25 mouse cellular contexts compared by ENCODE assay signal in the genomic region with DNA sequence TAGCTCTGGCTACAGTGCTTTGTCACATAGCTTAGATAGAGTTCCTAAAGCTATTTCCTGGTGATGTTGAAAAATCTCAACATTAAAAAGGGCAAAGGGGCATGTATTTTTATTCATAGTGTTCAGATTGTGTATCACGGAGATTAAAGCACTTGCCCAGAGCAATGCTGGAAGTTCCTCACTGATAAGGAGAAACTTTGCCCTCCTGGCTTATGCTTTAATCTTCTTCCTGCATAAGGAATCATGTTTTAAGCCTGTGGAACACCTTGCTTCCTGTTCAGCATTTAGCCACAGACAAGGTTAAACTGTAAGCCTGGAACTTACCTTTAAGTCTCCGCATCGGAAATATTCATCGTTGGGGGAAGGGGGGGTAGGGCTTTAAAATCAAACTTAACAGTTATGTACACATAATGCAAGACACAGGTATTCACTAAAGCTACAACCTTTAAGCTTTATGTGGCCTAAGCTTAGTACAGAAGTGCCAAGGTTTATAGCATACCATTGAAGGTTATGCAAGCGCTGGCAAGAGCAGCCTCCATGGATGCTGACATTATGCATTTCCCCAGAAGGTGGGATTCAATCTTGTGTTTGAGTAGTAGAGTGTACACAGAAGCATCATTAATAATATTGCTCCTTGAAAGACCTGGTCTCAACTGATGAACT.
DNase-seq lines count a peak whose midpoint lies in the region; ATAC-seq and TF ChIP-seq lines count a peak whose summit lies in the region.
"Had no signal": no experiment of that assay in that cellular context is flagged by ENCODE, and none has a peak within 500 bp of the region (broad histone marks: within the 10 kb centered on the region; RNA-seq: fewer than 3 reads in every experiment).

No protein-coding gene starts in this region.

- H3K9ac ChIP-seq in heart, embryonic 11.5 days (ENCODE audit: low read depth, low read length) = no peak overlapping the region
- H3K9ac ChIP-seq in heart, postnatal 0 days (replicated peaks; ENCODE audit: low read depth, low read length) = no peak overlapping the region
- H3K9ac ChIP-seq in MEL (ENCODE audit: control insufficient read depth, low read depth, low read length, poor library complexity, severe bottlenecking) = no peak overlapping the region
- H3K9ac ChIP-seq in intestine, embryonic 16.5 days (ENCODE audit: low read depth, low read length) = no peak overlapping the region
- H3K9ac ChIP-seq: embryonic facial prominence, embryonic 15.5 days; forebrain, embryonic 15.5 days; hindbrain, embryonic 13.5 days had no signal

- H3K27ac ChIP-seq in heart, embryonic 11.5 days (ENCODE audit: low read depth, low read length) = no peak overlapping the region
- H3K27ac ChIP-seq in heart, postnatal 0 days (ENCODE audit: low read depth) = peak overlapping the region; percentile 44; the same call in 1 of the 2 replicates
- H3K27ac ChIP-seq in MEL (ENCODE audit: control insufficient read depth, low read depth, low read length) = no peak overlapping the region
- no peak overlapping the region; the same call in 1 of the 2 replicates for H3K27ac ChIP-seq in intestine, embryonic 16.5 days (ENCODE audit: low read length)
- H3K27ac ChIP-seq: embryonic facial prominence, embryonic 15.5 days; forebrain, embryonic 15.5 days; hindbrain, embryonic 13.5 days; hindbrain, postnatal 0 days had no signal

- WGBS in heart, embryonic 11.5 days (ENCODE audit: insufficient replicate concordance) = 77% methylated on average over 5 of the region's 5 CpGs
- 68% methylated on average over 5 of the region's 5 CpGs for WGBS in heart, postnatal 0 days
- 64% methylated on average over 5 of the region's 5 CpGs for WGBS in intestine, embryonic 16.5 days

- TF ChIP-seq EP300 in heart, postnatal 0 days (IDR thresholded peaks at IDR 0.05; ENCODE audit: low read depth) = no peak
- no peak for TF ChIP-seq EP300 in MEL (IDR thresholded peaks at IDR 0.05; ENCODE audit: low read depth in 1 of 2, low read length in 2 of 2)

- no peaks in the 10 kb centered on the region for H3K79me2 ChIP-seq in MEL (ENCODE audit: control insufficient read depth, insufficient read depth, low read length, poor library complexity)

- no peaks in the 10 kb centered on the region for H3K4me1 ChIP-seq in heart, embryonic 11.5 days (ENCODE audit: control insufficient read depth, insufficient read depth, low read length)
- H3K4me1 ChIP-seq in heart, postnatal 0 days (ENCODE audit: control insufficient read depth, insufficient read depth) = peaks cover 6% of the 10 kb centered on the region
- no peaks in the 10 kb centered on the region for H3K4me1 ChIP-seq in MEL (ENCODE audit: control insufficient read depth in 1 of 2, insufficient read depth in 2 of 2, low read length in 2 of 2)
- H3K4me1 ChIP-seq in intestine, embryonic 16.5 days (ENCODE audit: control insufficient read depth, insufficient read depth, low read length) = no peaks in the 10 kb centered on the region
- H3K4me1 ChIP-seq: embryonic facial prominence, embryonic 15.5 days; forebrain, embryonic 15.5 days; hindbrain, embryonic 13.5 days had no signal

- H3K4me2 ChIP-seq in heart, embryonic 11.5 days = no peak overlapping the region
- no peak overlapping the region for H3K4me2 ChIP-seq in heart, postnatal 0 days (ENCODE audit: low read depth, low read length)
- no peak overlapping the region for H3K4me2 ChIP-seq in intestine, embryonic 16.5 days (ENCODE audit: low read depth, low read length)
- H3K4me2 ChIP-seq: embryonic facial prominence, embryonic 15.5 days; forebrain, embryonic 15.5 days; hindbrain, embryonic 13.5 days had no signal

- no peaks in the 10 kb centered on the region for H3K9me3 ChIP-seq in heart, embryonic 11.5 days (replicated peaks; ENCODE audit: control insufficient read depth, low read length)
- H3K9me3 ChIP-seq in heart, postnatal 0 days (replicated peaks; ENCODE audit: control insufficient read depth, low read length) = no peaks in the 10 kb centered on the region
- no peaks in the 10 kb centered on the region for H3K9me3 ChIP-seq in MEL (replicated peaks; ENCODE audit: insufficient read depth, low read length)
- H3K9me3 ChIP-seq in intestine, embryonic 16.5 days (ENCODE audit: control insufficient read depth, low read length) = no peaks in the 10 kb centered on the region
- H3K9me3 ChIP-seq: forebrain, embryonic 15.5 days; G1E; hindbrain, embryonic 13.5 days had no signal

- no peak for TF ChIP-seq RAD21 in MEL (IDR thresholded peaks at IDR 0.05; ENCODE audit: low read depth, low read length)

- ATAC-seq in heart, embryonic 11.5 days (replicated peaks; ENCODE audit: insufficient number of reproducible peaks, low FRiP score, low TSS enrichment) = no peak
- ATAC-seq in heart, postnatal 0 days (ENCODE audit: insufficient read depth, low read depth) = no peak
- ATAC-seq in intestine, embryonic 16.5 days = peak; percentile 98
- ATAC-seq: activated CD4-positive, CD25-positive, alpha-beta regulatory T cell, adult 4 months; CD4-positive, CD25-positive, alpha-beta regulatory T cell, adult 4 months; forebrain, embryonic 15.5 days; hindbrain, postnatal 0 days; Patski had no signal

- no peaks in the 10 kb centered on the region for H3K27me3 ChIP-seq in heart, embryonic 11.5 days (ENCODE audit: control insufficient read depth, insufficient read depth, low read length)
- H3K27me3 ChIP-seq in heart, postnatal 0 days (ENCODE audit: control insufficient read depth, insufficient read depth, low read length) = no peaks in the 10 kb centered on the region
- no peaks in the 10 kb centered on the region for H3K27me3 ChIP-seq in MEL (ENCODE audit: control insufficient read depth in 1 of 2, insufficient read depth in 2 of 2, low read length in 2 of 2)
- no peaks in the 10 kb centered on the region for H3K27me3 ChIP-seq in intestine, embryonic 16.5 days (replicated peaks; ENCODE audit: control insufficient read depth, insufficient read depth, low read length)
- H3K27me3 ChIP-seq: embryonic facial prominence, embryonic 15.5 days; forebrain, embryonic 15.5 days; hindbrain, embryonic 13.5 days; Patski had no signal

- H3K36me3 ChIP-seq in heart, embryonic 11.5 days (ENCODE audit: control insufficient read depth, insufficient read depth, low read length) = no peaks in the 10 kb centered on the region
- no peaks in the 10 kb centered on the region for H3K36me3 ChIP-seq in heart, postnatal 0 days (replicated peaks; ENCODE audit: control insufficient read depth, insufficient read depth, low read length)
- no peaks in the 10 kb centered on the region for H3K36me3 ChIP-seq in MEL (ENCODE audit: control insufficient read depth in 1 of 2, insufficient read depth in 2 of 2, low read length in 2 of 2)
- no peaks in the 10 kb centered on the region for H3K36me3 ChIP-seq in intestine, embryonic 16.5 days (ENCODE audit: control insufficient read depth, insufficient read depth, low read length)
- H3K36me3 ChIP-seq: embryonic facial prominence, embryonic 15.5 days; forebrain, embryonic 15.5 days; G1E; hindbrain, embryonic 13.5 days had no signal

- TF ChIP-seq CTCF in heart, postnatal 0 days (IDR thresholded peaks at IDR 0.05; ENCODE audit: low read depth) = no peak
- TF ChIP-seq CTCF in MEL (IDR thresholded peaks at IDR 0.05 in 2 of 3, conservative IDR thresholded peaks at IDR 0.05 in 1 of 3; ENCODE audit: control insufficient read depth in 1 of 3, insufficient read depth in 1 of 3, low read depth in 2 of 3, low read length in 3 of 3, poor library complexity in 1 of 3, severe bottlenecking in 1 of 3) = no peak

- DNase-seq in heart, adult 11 months = peak; percentile 13
- no peak for DNase-seq in heart, postnatal 0 days (ENCODE audit: low spot score)
- DNase-seq in heart, postnatal 36 days = no peak
- DNase-seq in MEL (ENCODE audit: low read depth, low spot score) (peak; percentile 1), MN1 (ENCODE audit: low spot score) (no peak)
- DNase-seq: adrenal gland, postnatal 14 days; B cell, adult 2 months; cerebellum, adult 18-20 months; cerebellum, postnatal 10 days; embryo, embryonic 11 days; gastrocnemius, postnatal 36 days; heart, adult 18-20 months; heart, postnatal 10 days; kidney, adult 11 months had no signal

- intact Hi-C loops in heart, postnatal 36 days (cut with DNase I) = no loop called here

- TF ChIP-seq POLR2A in MEL (IDR thresholded peaks at IDR 0.05; ENCODE audit: control insufficient read depth in 1 of 2, insufficient read depth in 1 of 2, low read depth in 1 of 2, low read length in 2 of 2, poor library complexity in 1 of 2) = no peak

- no peak overlapping the region for H3K4me3 ChIP-seq in heart, embryonic 11.5 days (ENCODE audit: low read depth, low read length)
- no peak overlapping the region for H3K4me3 ChIP-seq in heart, postnatal 0 days (ENCODE audit: low read depth, low read length)
- no peak overlapping the region for H3K4me3 ChIP-seq in MEL (ENCODE audit: control insufficient read depth in 1 of 2, insufficient read depth in 1 of 2, low read depth in 2 of 2, low read length in 2 of 2)
- no peak overlapping the region for H3K4me3 ChIP-seq in intestine, embryonic 16.5 days (ENCODE audit: low read length)
- H3K4me3 ChIP-seq: embryonic facial prominence, embryonic 15.5 days; erythroblast, embryonic 14.5 days; forebrain, embryonic 15.5 days; hindbrain, embryonic 13.5 days had no signal

TF ChIP-seq in MEL, 35 proteins besides CTCF, POLR2A, EP300 and RAD21:
- no peak for TF ChIP-seq TCF12 (IDR thresholded peaks at IDR 0.05; ENCODE audit: low read depth, low read length)
- no peak for TF ChIP-seq NRF1 (IDR thresholded peaks at IDR 0.05; ENCODE audit: insufficient read depth, low read depth, low read length, poor library complexity, severe bottlenecking)
- TF ChIP-seq TAL1 (IDR thresholded peaks at IDR 0.05; ENCODE audit: low read length) = no peak
- no peak for TF ChIP-seq BHLHE40 (IDR thresholded peaks at IDR 0.05; ENCODE audit: borderline replicate concordance, low read depth, low read length)
- TF ChIP-seq MAZ (IDR thresholded peaks at IDR 0.05; ENCODE audit: low read depth, low read length) = no peak
- TF ChIP-seq MAX (IDR thresholded peaks at IDR 0.05; ENCODE audit: low read length) = no peak
- no peak for TF ChIP-seq SIN3A (IDR thresholded peaks at IDR 0.05; ENCODE audit: low read length)
- TF ChIP-seq MEF2A (IDR thresholded peaks at IDR 0.05; ENCODE audit: extremely low read depth, insufficient replicate concordance, low read depth, low read length, poor library complexity, severe bottlenecking) = no peak

Comparison
In these comparisons a context has a peak if more than half of its experiments do, and no peak if none do; other contexts are left out.
1. DNase-seq: peak in heart, adult 11 months (single experiment) and MEL (single experiment); none in heart, postnatal 0 days (single experiment), heart, postnatal 36 days (0 of 2) and MN1 (single experiment).